In genomic region chr7:4087238-4087895, GRCm38 (mm10) we compare ENCODE assay signal across 13 mouse cellular contexts. TPM values are rescaled to one million over a fixed set of nuclear protein-coding genes. Genes with fewer than 3 reads are reported as not detected.
DNase-seq lines count a peak whose midpoint lies in the region; ATAC-seq lines count a peak whose summit lies in the region.
"Had no signal": no experiment of that assay in that cellular context is flagged by ENCODE, and none has a peak within 500 bp of the region (broad histone marks: within the 10 kb centered on the region; RNA-seq: fewer than 3 reads in every experiment).

No protein-coding gene starts in this region.

- peak; percentile 63 for DNase-seq in right cerebral cortex, adult 18-20 months
- DNase-seq in right cerebral cortex, postnatal 4 days = no peak
- peak; percentile 40 for DNase-seq in thymus, postnatal 25 days
- no peak for DNase-seq in cerebellum, adult 9-10 months
- no peak for DNase-seq in adipocyte (ENCODE audit: low spot score)
- no peak for DNase-seq in gastrocnemius, adult 8-10 months (ENCODE audit: low spot score in 2 of 2)
- DNase-seq: adrenal gland, adult 8-10 months; cerebellum, adult 9-11 months; gastrocnemius, adult 2 months had no signal

- ATAC-seq in frontal cortex, adult (ENCODE audit: low TSS enrichment) = peak; percentile 57
- ATAC-seq in monocyte, adult 5-6 weeks (replicated peaks; ENCODE audit: insufficient number of reproducible peaks, low FRiP score, low TSS enrichment, poor library complexity, severe bottlenecking) = peak; percentile 78
- ATAC-seq: intestine, embryonic 16.5 days; midbrain, embryonic 13.5 days had no signal

RNA-seq across cellular contexts. Expression of gene Lair1, which starts 24.4 kb away (rescaled TPM):
- total RNA-seq in monocyte, adult 5-6 weeks (2017) = 201 to 374 TPM (median 334 TPM) in 3 replicates
- under 1 TPM in 3 of 4 experiments, not detected in 1; 0.21 to 0.43 (median 0.41) TPM for total RNA-seq in gastrocnemius, adult 8-10 months (2022)

RNA-seq across cellular contexts. Expression of gene Ttyh1, which starts 31.8 kb away (rescaled TPM):
- not detected in 3 replicates for total RNA-seq in monocyte, adult 5-6 weeks (2017)
- total RNA-seq in gastrocnemius, adult 8-10 months (2022) = 1 to 10 TPM in 1 of 4 experiments, under 1 TPM in 3; 0.18 to 1.3 (median 0.75) TPM

RNA-seq across cellular contexts. Expression of gene Leng8, which starts 49.5 kb away (rescaled TPM):
- 93.7 to 137 TPM (median 95.1 TPM) in 3 replicates for total RNA-seq in monocyte, adult 5-6 weeks (2017)
- total RNA-seq in gastrocnemius, adult 8-10 months (2022) = 10 to 100 TPM; 23.8 to 30.8 (median 25.8) TPM

Comparison
In these comparisons a context has a peak if more than half of its experiments do, and no peak if none do; other contexts are left out.
1. DNase-seq: peak in right cerebral cortex, adult 18-20 months (single experiment) and thymus, postnatal 25 days (single experiment); none in right cerebral cortex, postnatal 4 days (single experiment), cerebellum, adult 9-10 months (single experiment), adipocyte (single experiment) and gastrocnemius, adult 8-10 months (0 of 2).
2. RNA of gene Lair1, which starts 24.4 kb away (total RNA-seq): 201 to 374 TPM in monocyte, adult 5-6 weeks; 0.21 to 0.43 TPM in gastrocnemius, adult 8-10 months; every median in the first group is over 100 times any median in the second.